Mouse (Mus musculus): Measurements from ENCODE around the gene Cd247. TPM values are rescaled to one million over a fixed set of nuclear protein-coding genes. Genes with fewer than 3 reads are reported as not detected.

The Cd247 gene
- polyA plus RNA-seq, 1 experiment from 2014 or later: 0.20 TPM

DNA sequence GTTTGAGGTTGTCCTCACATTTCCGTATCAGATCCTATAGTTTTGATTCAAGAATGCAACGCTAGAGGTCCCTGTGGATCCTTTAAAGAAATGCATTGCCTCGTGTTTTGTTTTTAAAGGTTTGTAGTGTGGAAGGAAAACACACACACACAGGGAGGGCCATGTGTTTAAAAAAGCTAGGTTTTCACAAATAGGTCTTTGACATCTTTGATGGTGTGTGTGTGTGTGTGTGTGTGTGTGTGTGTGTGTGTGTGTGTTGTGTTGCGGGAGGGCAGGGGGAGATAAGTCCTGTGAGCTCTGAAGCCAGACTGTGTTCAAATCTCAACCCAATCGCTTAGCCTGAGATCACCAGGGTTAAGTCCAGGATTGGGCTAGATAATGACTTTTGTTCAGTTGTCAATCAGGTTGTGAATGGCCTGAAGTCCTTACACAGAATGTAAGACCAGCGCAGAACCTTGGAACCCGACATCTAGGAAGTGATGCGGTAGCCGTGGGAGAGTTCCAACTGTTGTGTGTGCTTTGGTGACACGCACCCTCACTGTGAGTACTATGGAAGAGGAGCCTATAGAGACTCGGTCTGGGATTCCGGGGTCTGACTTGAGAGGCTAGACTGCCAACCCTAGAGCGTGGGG is 8.4 kb upstream of the Cd247 start:
- Histone ChIP-seq H3K9ac (peak overlapping the region; percentile 52; the same call in 1 of the 2 replicates), H3K36me3 (replicated peaks) (peaks cover 8% of the 10 kb centered on the region), H3K4me2 (peak overlapping the region; percentile 78), H3K4me1 (replicated peaks) (peaks cover 21% of the 10 kb centered on the region), H3K9me3 (replicated peaks) (no peaks in the 10 kb centered on the region), H3K4me3 (replicated peaks) (peak overlapping the region; percentile 54), H3K27me3 (peaks cover 20% of the 10 kb centered on the region), H3K27ac (replicated peaks) (no peak overlapping the region)
- WGBS (ENCODE audit: insufficient replicate concordance): 2% methylated on average over 13 of the region's 13 CpGs
- peak; percentile 59 for ATAC-seq (ENCODE audit: insufficient read depth)

DNA sequence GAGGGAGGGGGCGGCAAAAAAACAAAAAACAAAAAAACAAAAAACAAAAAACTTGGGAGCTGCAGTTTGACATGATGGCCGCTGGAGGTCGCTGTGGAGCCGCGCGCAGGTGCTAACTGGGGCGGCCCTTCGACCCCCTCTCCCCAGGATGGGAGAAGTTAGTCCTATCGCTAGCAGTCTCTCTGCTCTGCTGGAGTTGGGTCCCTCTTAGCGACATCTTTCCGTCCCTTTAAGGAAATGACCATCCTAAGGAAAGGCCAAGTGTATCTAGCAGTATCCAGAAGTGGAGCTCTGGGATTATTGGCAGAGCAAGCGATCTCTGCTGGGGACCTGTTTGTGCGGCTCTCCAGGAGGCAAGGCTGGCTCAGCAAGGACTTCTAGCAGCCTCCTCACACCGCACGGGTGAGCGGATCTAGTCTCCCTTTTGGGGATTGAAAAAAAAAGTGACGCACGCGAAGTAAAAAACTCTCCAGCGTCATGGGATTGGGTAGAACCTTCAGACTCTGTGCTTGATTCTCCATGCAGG is 7.8 kb upstream of the Cd247 start:
- Histone ChIP-seq H3K4me3 (replicated peaks) (peak overlapping the region; percentile 54), H3K27me3 (peaks cover 20% of the 10 kb centered on the region), H3K9ac (peak overlapping the region; percentile 52; the same call in 1 of the 2 replicates), H3K4me1 (replicated peaks) (peaks cover 18% of the 10 kb centered on the region), H3K36me3 (replicated peaks) (peaks cover 3% of the 10 kb centered on the region; the same call in 1 of the 2 replicates), H3K4me2 (peak overlapping the region; percentile 78), H3K9me3 (replicated peaks) (no peaks in the 10 kb centered on the region), H3K27ac (replicated peaks) (no peak overlapping the region)
- ATAC-seq (ENCODE audit: insufficient read depth): peak; percentile 55
- 9% methylated on average over 20 of the region's 20 CpGs for WGBS (ENCODE audit: insufficient replicate concordance)

DNA sequence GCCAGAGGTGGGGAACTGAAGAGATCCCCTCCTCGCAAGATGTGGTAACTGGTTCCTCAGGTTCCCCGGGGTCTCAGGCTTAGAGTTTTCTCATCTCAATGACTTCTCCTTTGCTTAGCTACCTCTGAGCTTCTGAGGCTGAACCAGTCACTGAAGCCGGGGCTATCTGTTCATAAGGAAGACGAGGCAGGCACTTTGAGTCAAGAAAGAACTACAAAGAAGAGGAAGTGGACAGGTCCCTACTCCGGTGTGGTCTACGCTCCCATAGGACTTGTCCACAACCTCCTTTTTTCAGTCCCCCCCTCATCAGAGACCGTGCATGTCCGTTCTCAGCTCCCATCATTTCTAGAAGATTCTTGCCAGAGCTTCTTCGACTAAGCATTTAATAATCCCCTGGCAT is 7.1 kb upstream of the Cd247 start:
- no peak overlapping the region for H3K27ac ChIP-seq (replicated peaks)
- H3K36me3 ChIP-seq (replicated peaks): no peaks in the 10 kb centered on the region
- no peaks in the 10 kb centered on the region for H3K9me3 ChIP-seq (replicated peaks)
- H3K9ac ChIP-seq: no peak overlapping the region
- H3K4me3 ChIP-seq (replicated peaks): no peak overlapping the region
- 44% methylated on average over 9 of the region's 9 CpGs for WGBS (ENCODE audit: insufficient replicate concordance)
- peaks cover 18% of the 10 kb centered on the region for H3K4me1 ChIP-seq (replicated peaks)
- ATAC-seq (ENCODE audit: insufficient read depth): no peak
- 0 out of 2 replicates have a peak overlapping the region, but pooled peaks have one; percentile 78 for H3K4me2 ChIP-seq
- H3K27me3 ChIP-seq: peaks cover 20% of the 10 kb centered on the region

DNA sequence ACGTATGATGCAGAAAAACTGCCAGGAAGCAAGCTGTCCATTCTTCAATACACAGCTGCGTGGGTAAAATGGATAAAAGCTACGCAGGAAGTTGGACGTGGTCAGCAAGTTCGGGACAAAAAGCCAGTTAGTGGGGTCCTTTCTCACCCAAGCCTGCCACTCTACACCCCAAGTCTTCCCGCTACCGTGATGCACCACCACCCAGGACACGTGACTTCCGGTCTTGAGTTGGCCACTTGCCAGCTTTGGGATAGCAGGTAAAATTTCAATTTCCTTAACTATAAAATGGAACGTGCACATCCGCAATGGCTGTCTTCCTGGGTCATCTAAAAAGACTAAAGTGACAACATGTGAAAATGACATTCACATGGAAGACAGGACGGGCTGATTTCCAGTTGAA is 6.6 kb upstream of the Cd247 start:
- Histone ChIP-seq H3K9me3 (replicated peaks) (no peaks in the 10 kb centered on the region), H3K27ac (replicated peaks) (no peak overlapping the region), H3K36me3 (replicated peaks) (no peaks in the 10 kb centered on the region), H3K9ac (no peak overlapping the region), H3K4me2 (no peak overlapping the region), H3K4me3 (replicated peaks) (no peak overlapping the region), H3K4me1 (replicated peaks) (peaks cover 15% of the 10 kb centered on the region), H3K27me3 (peaks cover 16% of the 10 kb centered on the region)
- 67% methylated on average over 12 of the region's 12 CpGs for WGBS (ENCODE audit: insufficient replicate concordance)
- ATAC-seq (ENCODE audit: insufficient read depth): no peak

DNA sequence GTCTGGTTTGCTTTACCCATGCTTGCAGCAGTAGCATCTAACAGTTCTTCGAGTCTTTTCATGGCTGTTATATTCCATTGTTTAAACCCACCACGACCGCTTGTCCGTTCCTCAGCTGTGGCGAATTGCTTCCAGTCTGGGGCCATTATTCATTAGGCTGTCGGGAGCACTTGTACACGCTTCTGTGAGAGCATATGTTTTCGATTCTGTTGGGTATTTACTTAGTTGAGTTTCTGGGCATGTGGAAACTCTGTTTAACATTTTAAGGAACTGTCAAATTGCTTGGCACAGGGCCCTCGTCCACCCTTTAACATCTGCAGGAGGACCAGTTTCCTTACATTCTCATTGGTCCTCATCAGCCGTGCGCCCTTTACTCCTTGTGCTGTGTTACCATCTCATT is 2.2 kb upstream of the Cd247 start:
- Histone ChIP-seq H3K36me3 (replicated peaks) (no peaks in the 10 kb centered on the region), H3K27me3 (peaks cover 9% of the 10 kb centered on the region; the same call in 1 of the 2 replicates), H3K27ac (replicated peaks) (no peak overlapping the region), H3K4me1 (replicated peaks) (no peaks in the 10 kb centered on the region), H3K9ac (no peak overlapping the region), H3K4me3 (replicated peaks) (no peak overlapping the region), H3K4me2 (no peak overlapping the region), H3K9me3 (replicated peaks) (no peaks in the 10 kb centered on the region)
- no peak for ATAC-seq (ENCODE audit: insufficient read depth)
- WGBS (ENCODE audit: insufficient replicate concordance): 63% methylated on average over 11 of the region's 11 CpGs

GRCm38 (mm10) chr1:165789066-165789660 is 682 bp downstream of the Cd247 start:
- no peaks in the 10 kb centered on the region for H3K4me1 ChIP-seq (replicated peaks)
- H3K36me3 ChIP-seq (replicated peaks): no peaks in the 10 kb centered on the region
- no peak overlapping the region for H3K4me2 ChIP-seq
- no peak overlapping the region for H3K4me3 ChIP-seq (replicated peaks)
- no peak overlapping the region for H3K9ac ChIP-seq
- H3K27me3 ChIP-seq: no peaks in the 10 kb centered on the region
- H3K9me3 ChIP-seq (replicated peaks): no peaks in the 10 kb centered on the region
- ATAC-seq (ENCODE audit: insufficient read depth): no peak
- H3K27ac ChIP-seq (replicated peaks): no peak overlapping the region
- WGBS (ENCODE audit: insufficient replicate concordance): 80% methylated on average over 17 of the region's 17 CpGs

DNA sequence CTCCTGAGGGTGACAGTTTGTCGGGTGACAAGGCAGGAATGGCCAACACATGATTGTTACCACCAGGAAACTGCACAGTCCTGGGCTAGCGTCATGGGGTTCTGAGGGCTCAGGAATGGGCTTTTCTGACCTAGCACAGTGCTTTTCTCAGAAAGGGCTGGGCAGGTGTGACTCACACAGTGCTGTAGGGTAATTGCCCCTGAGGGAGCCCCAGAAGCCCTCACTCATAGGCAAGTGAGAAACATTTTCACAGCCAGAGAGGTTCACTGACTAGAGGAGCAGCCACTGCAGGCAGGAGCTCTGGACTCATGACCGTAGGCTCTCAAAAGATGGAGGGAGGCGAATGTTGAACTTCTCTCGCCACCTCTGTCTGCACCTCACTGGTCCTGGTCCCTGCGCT is 1.5 kb downstream of the Cd247 start:
- no peak; the same call in 1 of the 2 replicates for ATAC-seq (ENCODE audit: insufficient read depth)
- H3K4me2 ChIP-seq: no peak overlapping the region
- 76% methylated on average over 6 of the region's 6 CpGs for WGBS (ENCODE audit: insufficient replicate concordance)

GRCm38 (mm10) chr1:165790461-165791210 is 2.2 kb downstream of the Cd247 start:
- Histone ChIP-seq H3K36me3 (replicated peaks) (no peaks in the 10 kb centered on the region), H3K27me3 (no peaks in the 10 kb centered on the region), H3K4me3 (replicated peaks) (no peak overlapping the region), H3K9me3 (replicated peaks) (no peaks in the 10 kb centered on the region), H3K4me2 (no peak overlapping the region), H3K27ac (replicated peaks) (no peak overlapping the region), H3K9ac (no peak overlapping the region), H3K4me1 (replicated peaks) (no peaks in the 10 kb centered on the region)
- WGBS (ENCODE audit: insufficient replicate concordance): 79% methylated on average over 17 of the region's 17 CpGs
- ATAC-seq (ENCODE audit: insufficient read depth): no peak

More for the DNA sequence above, 1.5 kb downstream of the Cd247 start:
- Histone ChIP-seq H3K27me3 (no peaks in the 10 kb centered on the region), H3K9ac (no peak overlapping the region), H3K9me3 (replicated peaks) (no peaks in the 10 kb centered on the region), H3K4me3 (replicated peaks) (no peak overlapping the region), H3K27ac (replicated peaks) (no peak overlapping the region), H3K4me1 (replicated peaks) (no peaks in the 10 kb centered on the region), H3K36me3 (replicated peaks) (no peaks in the 10 kb centered on the region)

DNA sequence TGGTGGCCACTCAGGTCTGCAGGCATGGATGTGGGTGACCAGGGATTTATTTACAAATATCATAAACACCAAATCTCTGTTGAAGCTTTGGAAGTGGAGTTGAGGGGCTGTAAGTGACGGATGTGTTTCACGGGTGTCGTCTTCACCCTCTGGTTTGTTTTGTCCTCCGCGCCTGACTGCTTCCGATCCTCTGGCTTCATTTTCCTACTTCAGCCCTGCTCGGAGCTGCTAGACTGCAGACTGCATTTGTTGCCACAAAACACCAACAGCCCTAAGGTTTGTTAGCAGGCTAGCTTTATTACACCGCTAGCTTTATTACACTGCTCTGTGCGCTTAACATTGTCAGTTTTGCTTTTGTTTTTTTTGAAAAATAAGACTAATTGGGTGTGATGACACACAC is 2.9 kb downstream of the Cd247 start:
- H3K27me3 ChIP-seq: no peaks in the 10 kb centered on the region
- H3K9me3 ChIP-seq (replicated peaks): no peaks in the 10 kb centered on the region
- 79% methylated on average over 9 of the region's 9 CpGs for WGBS (ENCODE audit: insufficient replicate concordance)
- no peaks in the 10 kb centered on the region for H3K4me1 ChIP-seq (replicated peaks)
- H3K4me2 ChIP-seq: no peak overlapping the region
- H3K4me3 ChIP-seq (replicated peaks): no peak overlapping the region
- H3K36me3 ChIP-seq (replicated peaks): no peaks in the 10 kb centered on the region
- ATAC-seq (ENCODE audit: insufficient read depth): no peak
- no peak overlapping the region for H3K9ac ChIP-seq
- H3K27ac ChIP-seq (replicated peaks): no peak overlapping the region

GRCm38 (mm10) chr1:165801709-165802310 is 13.3 kb downstream of the Cd247 start:
- Histone ChIP-seq H3K4me1 (replicated peaks) (no peaks in the 10 kb centered on the region), H3K27me3 (no peaks in the 10 kb centered on the region), H3K4me2 (no peak overlapping the region), H3K4me3 (replicated peaks) (no peak overlapping the region), H3K9me3 (replicated peaks) (no peaks in the 10 kb centered on the region), H3K27ac (replicated peaks) (no peak overlapping the region), H3K36me3 (replicated peaks) (no peaks in the 10 kb centered on the region), H3K9ac (no peak overlapping the region)
- 72% methylated on average over 11 of the region's 11 CpGs for WGBS (ENCODE audit: insufficient replicate concordance)
- ATAC-seq (ENCODE audit: insufficient read depth): no peak

GRCm38 (mm10) chr1:165803107-165803506 is 14.6 kb downstream of the Cd247 start:
- H3K9me3 ChIP-seq (replicated peaks): no peaks in the 10 kb centered on the region
- H3K27ac ChIP-seq (replicated peaks): no peak overlapping the region
- ATAC-seq (ENCODE audit: insufficient read depth): no peak
- H3K4me3 ChIP-seq (replicated peaks): no peak overlapping the region
- no peaks in the 10 kb centered on the region for H3K4me1 ChIP-seq (replicated peaks)
- H3K9ac ChIP-seq: no peak overlapping the region
- H3K4me2 ChIP-seq: no peak overlapping the region
- no peaks in the 10 kb centered on the region for H3K36me3 ChIP-seq (replicated peaks)
- no peaks in the 10 kb centered on the region for H3K27me3 ChIP-seq
- WGBS (ENCODE audit: insufficient replicate concordance): 79% methylated on average over 5 of the region's 5 CpGs
